Mouse (Mus musculus) adrenal gland, postnatal 25 days (tissue): ENCODE results near the gene Cgas. TPM values are rescaled to one million over a fixed set of nuclear protein-coding genes. Genes with fewer than 3 reads are reported as not detected.

Experiments
- DNase-seq: peaks from one replicate; pipeline ENCODE4 v3.0.0; 2021; ENCODE audit warnings: mixed read lengths
- total RNA-seq: library from RNA; stranded (reverse); gene quantifications from 2 replicates; pipeline ENCODE4 v1.2.3, GENCODE M21; 2021

Gene Cgas
- total RNA-seq, 1 experiment from 2014 or later: 1.1 TPM

GRCm38 (mm10) chr9:78457026-78457425, 14.0 kb upstream of the Cgas start:
- DNase-seq: no peak

GRCm38 (mm10) chr9:78451382-78451781, 8.3 kb upstream of the Cgas start:
- DNase-seq: no peak

- DNase-seq: no peak
Measured at GRCm38 (mm10) chr9:78450404-78450803, 7.4 kb upstream of the Cgas start.

- peak; percentile 91 for DNase-seq
Measured at GRCm38 (mm10) chr9:78447973-78448873, 5.2 kb upstream of the Cgas start, which contains the start of the genes Mto1 and Gm17324. Mto1 (plus strand) TSS chr9:78448208. Gm17324 (minus strand) TSS chr9:78448786.

GRCm38 (mm10) chr9:78447606-78447972, 4.6 kb upstream of the Cgas start:
- no peak for DNase-seq

GRCm38 (mm10) chr9:78442237-78442578, 829 bp downstream of the Cgas start:
- no peak for DNase-seq

- DNase-seq: no peak
Measured at GRCm38 (mm10) chr9:78439426-78439825, 3.6 kb downstream of the Cgas start.

GRCm38 (mm10) chr9:78432471-78432870, 10.6 kb downstream of the Cgas start:
- DNase-seq: no peak

- DNase-seq: no peak
Measured at GRCm38 (mm10) chr9:78430486-78430885, 12.6 kb downstream of the Cgas start.

- no peak for DNase-seq
Measured at GRCm38 (mm10) chr9:78429551-78429950, 13.5 kb downstream of the Cgas start.

- no peak for DNase-seq
Measured at GRCm38 (mm10) chr9:78428870-78429432, 14.1 kb downstream of the Cgas start.

GRCm38 (mm10) chr9:78428185-78428584, 14.9 kb downstream of the Cgas start:
- DNase-seq: no peak

- no peak for DNase-seq
Measured at GRCm38 (mm10) chr9:78427362-78427781, 15.7 kb downstream of the Cgas start.

- DNase-seq: no peak
Measured at GRCm38 (mm10) chr9:78401596-78401995, 41.4 kb downstream of the Cgas start.

- no peak for DNase-seq
Measured at GRCm38 (mm10) chr9:78400570-78400969, 42.5 kb downstream of the Cgas start.

GRCm38 (mm10) chr9:78396517-78396916, 46.5 kb downstream of the Cgas start:
- no peak for DNase-seq

GRCm38 (mm10) chr9:78395630-78396351, 47.2 kb downstream of the Cgas start, which contains the start of gene Ddx43:
Ddx43 (plus strand) TSS chr9:78395777.
- peak; percentile 29 for DNase-seq

- no peak for DNase-seq
Measured at GRCm38 (mm10) chr9:78395244-78395629, 47.8 kb downstream of the Cgas start.

- no peak for DNase-seq
Measured at GRCm38 (mm10) chr9:78394602-78395001, 48.4 kb downstream of the Cgas start.

- DNase-seq: no peak
Measured at GRCm38 (mm10) chr9:78393741-78394140, 49.3 kb downstream of the Cgas start.

- no peak for DNase-seq
Measured at GRCm38 (mm10) chr9:78389981-78390380, 53.1 kb downstream of the Cgas start.

GRCm38 (mm10) chr9:78386947-78387346, 56.1 kb downstream of the Cgas start:
- no peak for DNase-seq

- DNase-seq: no peak
Measured at GRCm38 (mm10) chr9:78385893-78386292, 57.1 kb downstream of the Cgas start.
